ENCODE assay signal across 24 mouse cellular contexts in genomic region chr2:75690656-75691055, GRCm38 (mm10). TPM values are rescaled to one million over a fixed set of nuclear protein-coding genes. Genes with fewer than 3 reads are reported as not detected.
DNase-seq lines count a peak whose midpoint lies in the region; ATAC-seq and TF ChIP-seq lines count a peak whose summit lies in the region.
"Had no signal": no experiment of that assay in that cellular context is flagged by ENCODE, and none has a peak within 500 bp of the region (broad histone marks: within the 10 kb centered on the region; RNA-seq: fewer than 3 reads in every experiment).

No protein-coding gene starts in this region.

- 0 out of 2 replicates have a peak, but pooled peaks cover 2% of the 10 kb centered on the region for H3K36me3 ChIP-seq in heart, embryonic 13.5 days
- H3K36me3 ChIP-seq in heart, embryonic 12.5 days, result no peaks in the 10 kb centered on the region
- no peaks in the 10 kb centered on the region; the same call in 1 of the 2 replicates for H3K36me3 ChIP-seq in ES-Bruce4 (ENCODE audit: control insufficient read depth, insufficient read depth, low read length, poor library complexity, severe bottlenecking)
- H3K36me3 ChIP-seq: embryonic facial prominence, embryonic 12.5 days; embryonic facial prominence, embryonic 15.5 days; forebrain, embryonic 15.5 days; hindbrain, embryonic 10.5 days; hindbrain, embryonic 13.5 days had no signal

- no peaks in the 10 kb centered on the region for H3K27me3 ChIP-seq in heart, embryonic 13.5 days (replicated peaks)
- no peaks in the 10 kb centered on the region for H3K27me3 ChIP-seq in heart, embryonic 12.5 days (replicated peaks)
- H3K27me3 ChIP-seq in ES-Bruce4 (ENCODE audit: control insufficient read depth, insufficient read depth, low read length, poor library complexity, severe bottlenecking), result no peaks in the 10 kb centered on the region
- H3K27me3 ChIP-seq: embryonic facial prominence, embryonic 12.5 days; embryonic facial prominence, embryonic 15.5 days; forebrain, embryonic 15.5 days; hindbrain, embryonic 13.5 days; intestine, embryonic 15.5 days had no signal

- ATAC-seq in heart, embryonic 13.5 days (ENCODE audit: extremely low read depth, insufficient number of reproducible peaks, low FRiP score, low TSS enrichment), result no peak
- ATAC-seq in heart, embryonic 12.5 days (ENCODE audit: insufficient number of reproducible peaks, low FRiP score), result no peak
- peak; percentile 21 for ATAC-seq in CD4-positive, CD25-positive, alpha-beta regulatory T cell, adult 4 months
- ATAC-seq: forebrain, embryonic 15.5 days; hindbrain, embryonic 16.5 days; intestine, embryonic 15.5 days had no signal

- 77% methylated on average over 4 of the region's 4 CpGs for WGBS in heart, embryonic 13.5 days
- 76% methylated on average over 4 of the region's 4 CpGs for WGBS in heart, embryonic 12.5 days

- H3K9me3 ChIP-seq in heart, embryonic 13.5 days, result no peaks in the 10 kb centered on the region
- H3K9me3 ChIP-seq in heart, embryonic 12.5 days (replicated peaks), result no peaks in the 10 kb centered on the region
- no peaks in the 10 kb centered on the region for H3K9me3 ChIP-seq in ES-Bruce4 (replicated peaks; ENCODE audit: control insufficient read depth, insufficient read depth, low read length, poor library complexity, severe bottlenecking)
- H3K9me3 ChIP-seq: embryonic facial prominence, embryonic 12.5 days; embryonic facial prominence, embryonic 15.5 days; forebrain, embryonic 15.5 days; hindbrain, embryonic 10.5 days; hindbrain, embryonic 13.5 days; intestine, embryonic 15.5 days had no signal

- peak; percentile 79 for DNase-seq in heart, adult 11 months
- DNase-seq in heart, postnatal 4 days, result no peak
- no peak for DNase-seq in retina, postnatal 1 day
- DNase-seq: adrenal gland, adult 2 months; adrenal gland, postnatal 14 days; cerebellum, adult 11 months; cerebellum, adult 2 months; cerebellum, adult 9-11 months; cerebellum, postnatal 25 days; gastrocnemius, postnatal 14 days; kidney, adult 11 months; kidney, adult 9 months had no signal

- TF ChIP-seq CTCF in ES-Bruce4 (IDR thresholded peaks at IDR 0.05; ENCODE audit: low read depth, low read length), result no peak

- 0 out of 2 replicates have a peak overlapping the region, but pooled peaks have one; percentile 12 for H3K27ac ChIP-seq in heart, embryonic 13.5 days (replicated peaks)
- no peak overlapping the region for H3K27ac ChIP-seq in heart, embryonic 12.5 days (ENCODE audit: poor library complexity, severe bottlenecking)
- H3K27ac ChIP-seq in ES-Bruce4 (ENCODE audit: insufficient read depth, low read length), result 0 out of 2 replicates have a peak overlapping the region, but pooled peaks have one; percentile 17
- H3K27ac ChIP-seq: embryonic facial prominence, embryonic 12.5 days; embryonic facial prominence, embryonic 15.5 days; forebrain, embryonic 15.5 days; hindbrain, embryonic 10.5 days; hindbrain, embryonic 13.5 days; intestine, embryonic 15.5 days had no signal

- TF ChIP-seq POLR2A in ES-Bruce4 (IDR thresholded peaks at IDR 0.05; ENCODE audit: insufficient read depth, low read length), result no peak

- peaks cover 87% of the 10 kb centered on the region for H3K4me1 ChIP-seq in heart, embryonic 13.5 days
- peaks cover 77% of the 10 kb centered on the region for H3K4me1 ChIP-seq in heart, embryonic 12.5 days (replicated peaks)
- H3K4me1 ChIP-seq in ES-Bruce4 (ENCODE audit: control insufficient read depth, insufficient read depth, low read length), result peaks cover 9% of the 10 kb centered on the region
- H3K4me1 ChIP-seq: forebrain, embryonic 15.5 days had no signal

- H3K9ac ChIP-seq in heart, embryonic 13.5 days, result no peak overlapping the region
- no peak overlapping the region for H3K9ac ChIP-seq in heart, embryonic 12.5 days
- no peak overlapping the region for H3K9ac ChIP-seq in ES-Bruce4 (ENCODE audit: low read depth, poor library complexity, severe bottlenecking)
- H3K9ac ChIP-seq: embryonic facial prominence, embryonic 12.5 days; embryonic facial prominence, embryonic 15.5 days; forebrain, embryonic 15.5 days; hindbrain, embryonic 13.5 days; intestine, embryonic 15.5 days had no signal

- no peak for TF ChIP-seq EP300 in ES-Bruce4 (IDR thresholded peaks at IDR 0.05; ENCODE audit: insufficient read depth, low read depth, low read length)

- H3K4me2 ChIP-seq in heart, embryonic 13.5 days, result no peak overlapping the region
- no peak overlapping the region for H3K4me2 ChIP-seq in heart, embryonic 12.5 days
- H3K4me2 ChIP-seq: embryonic facial prominence, embryonic 12.5 days; embryonic facial prominence, embryonic 15.5 days; forebrain, embryonic 15.5 days; heart, embryonic 11.5 days; hindbrain, embryonic 13.5 days; intestine, embryonic 15.5 days had no signal

- no peak overlapping the region for H3K4me3 ChIP-seq in heart, embryonic 13.5 days
- no peak overlapping the region for H3K4me3 ChIP-seq in heart, embryonic 12.5 days
- no peak overlapping the region for H3K4me3 ChIP-seq in ES-Bruce4 (ENCODE audit: low read depth, low read length)
- H3K4me3 ChIP-seq: embryonic facial prominence, embryonic 12.5 days; embryonic facial prominence, embryonic 15.5 days; forebrain, embryonic 15.5 days; hindbrain, embryonic 10.5 days; hindbrain, embryonic 13.5 days; intestine, embryonic 15.5 days had no signal

RNA-seq across cellular contexts. Expression of gene Nfe2l2, which starts 13.8 kb away (rescaled TPM):
- total RNA-seq in heart, postnatal 4 days (2021), result 10 to 100 TPM; 53.2 to 54.5 TPM
- 42.8 and 43.7 TPM in 2 replicates for polyA plus RNA-seq in heart, embryonic 13.5 days (2015; fragmentation: Nextera tagmentation; extraction: Ambion mirVana)
- polyA plus RNA-seq in heart, embryonic 12.5 days (2016; fragmentation: Nextera tagmentation; extraction: Ambion mirVana), result 47.9 and 48.8 TPM in 2 replicates
- polyA plus RNA-seq in CD4-positive, CD25-positive, alpha-beta regulatory T cell, adult 4 months (2017; shearing (Covaris generic)), result 10 to 100 TPM; 41.7 to 45.5 TPM
- 103 and 105 TPM in 2 replicates for polyA plus RNA-seq in ES-Bruce4 (2011; ENCODE audit: insufficient read depth, insufficient read length, low read depth, missing spikeins)

RNA-seq across cellular contexts. Expression of gene Hnrnpa3, which starts 31.6 kb away (rescaled TPM):
- total RNA-seq in heart, postnatal 4 days (2021), result 100 to 1,000 TPM; 504 to 509 TPM
- 188 and 192 TPM in 2 replicates for polyA plus RNA-seq in heart, embryonic 13.5 days (2015; fragmentation: Nextera tagmentation; extraction: Ambion mirVana)
- polyA plus RNA-seq in heart, embryonic 12.5 days (2016; fragmentation: Nextera tagmentation; extraction: Ambion mirVana), result 221 and 233 TPM in 2 replicates
- polyA plus RNA-seq in CD4-positive, CD25-positive, alpha-beta regulatory T cell, adult 4 months (2017; shearing (Covaris generic)), result 100 to 1,000 TPM; 113 to 198 TPM
- 775 and 839 TPM in 2 replicates for polyA plus RNA-seq in ES-Bruce4 (2011; ENCODE audit: insufficient read depth, insufficient read length, low read depth, missing spikeins)
